Mouse (Mus musculus) erythroblast, adult 5-6 weeks (primary cell): ENCODE data around the gene St6galnac6. TPM values are rescaled to one million over a fixed set of nuclear protein-coding genes. Genes with fewer than 3 reads are reported as not detected.

Experiments used
- ATAC-seq: replicated peaks from 2 replicates; pipeline ENCODE4 v1.8.0; 2016; ENCODE audit warnings: moderate number of reproducible peaks, mild to moderate bottlenecking, moderate TSS enrichment, inconsistent platforms; ENCODE audit not compliant: poor library complexity, low FRiP score, severe bottlenecking
- total RNA-seq, 2 experiments: library from RNA; stranded (forward) in 1 of 2; stranded (reverse) in 1 of 2; fragments of 150-400 nt in 1 of 2; fragments of 200-764, 138-1000 nt in 1 of 2; gene quantifications; 2 replicates each; pipeline versions ENCODE4 v1.2.3 to v1.2.4; 2015 to 2017; ENCODE audit warnings: low replicate concordance in 2 of 2

Gene St6galnac6
- total RNA-seq, 2 experiments from 2014 or later = 0.77 to 2.1 TPM

- ATAC-seq = peak; percentile 76
Observed at GRCm38 (mm10) chr2:32631737-32632394, 32.4 kb downstream of the St6galnac6 start.

- no peak for ATAC-seq
Observed at GRCm38 (mm10) chr2:32633660-32634059, 34.2 kb downstream of the St6galnac6 start.

- no peak for ATAC-seq
Observed at GRCm38 (mm10) chr2:32634277-32635105, 35.0 kb downstream of the St6galnac6 start.

- no peak for ATAC-seq
Observed at GRCm38 (mm10) chr2:32636617-32637016, 37.1 kb downstream of the St6galnac6 start.

- no peak for ATAC-seq
Observed at GRCm38 (mm10) chr2:32637778-32638281, 38.3 kb downstream of the St6galnac6 start.

GRCm38 (mm10) chr2:32639632-32640031, 40.1 kb downstream of the St6galnac6 start:
- no peak for ATAC-seq

GRCm38 (mm10) chr2:32640550-32641051, 41.1 kb downstream of the St6galnac6 start:
- ATAC-seq = no peak

- no peak for ATAC-seq
Observed at GRCm38 (mm10) chr2:32641810-32642209, 42.3 kb downstream of the St6galnac6 start.

- ATAC-seq = no peak
Observed at GRCm38 (mm10) chr2:32642813-32643212, 43.3 kb downstream of the St6galnac6 start.

- ATAC-seq = no peak
Observed at GRCm38 (mm10) chr2:32644083-32644482, 44.6 kb downstream of the St6galnac6 start.

GRCm38 (mm10) chr2:32644799-32645475, 45.4 kb downstream of the St6galnac6 start:
- no peak for ATAC-seq

GRCm38 (mm10) chr2:32645647-32646046, 46.1 kb downstream of the St6galnac6 start:
- no peak for ATAC-seq

GRCm38 (mm10) chr2:32646379-32647056, 47.0 kb downstream of the St6galnac6 start, which contains the start of gene Eng:
Eng (plus strand) TSS chr2:32646595.
- ATAC-seq = peak; percentile 44

GRCm38 (mm10) chr2:32647366-32647765, 47.9 kb downstream of the St6galnac6 start:
- ATAC-seq = no peak

GRCm38 (mm10) chr2:32653764-32654163, 54.3 kb downstream of the St6galnac6 start:
- no peak for ATAC-seq

GRCm38 (mm10) chr2:32654743-32655393, 55.4 kb downstream of the St6galnac6 start:
- no peak for ATAC-seq

- ATAC-seq = no peak
Observed at GRCm38 (mm10) chr2:32655394-32655744, 55.9 kb downstream of the St6galnac6 start.

GRCm38 (mm10) chr2:32655826-32656225, 56.3 kb downstream of the St6galnac6 start:
- no peak for ATAC-seq

GRCm38 (mm10) chr2:32658873-32659272, 59.4 kb downstream of the St6galnac6 start:
- ATAC-seq = no peak
